Mouse (Mus musculus) heart, adult 2 months (tissue): ENCODE data around the gene Itga9.

Experiments used
- CTCF ChIP-seq: fragments of 200-600 bp; IDR thresholded peaks from 2 replicates; pipeline ENCODE4 v1.8.1; 2022; ENCODE audit warnings: antibody characterized with exemption, mild to moderate bottlenecking, moderate library complexity
- EP300 ChIP-seq: fragments of 200-500 bp; IDR thresholded peaks from 2 replicates; pipeline ENCODE4 v1.6.1; 2011; ENCODE audit warnings: low read depth, low read length, control low read depth; ENCODE audit not compliant: insufficient read depth
- POLR2A ChIP-seq: fragments of 200-500 bp; IDR thresholded peaks from 2 replicates; pipeline ENCODE4 v1.6.1; 2011; ENCODE audit warnings: mild to moderate bottlenecking, low read depth, low read length, control low read depth; ENCODE audit not compliant: insufficient read depth

- TF ChIP-seq CTCF (no peak), POLR2A (no peak), EP300 (no peak)
These were observed 283.7 kb downstream of the Itga9 start for GRCm38 (mm10) chr9:118890149-118890548.
